Mouse (Mus musculus) lung, postnatal 10 days (tissue): ENCODE data around the gene Kpna1.
A peak's percentile ranks its signal among the peaks of the same experiment; 100 is the strongest.

ENCODE experiments used
- DNase-seq: peaks from one replicate; pipeline ENCODE4 v3.0.0; 2021

Gene Kpna1

GRCm38 (mm10) chr16:36071450-36072379, 93.2 kb downstream of the Kpna1 start, which contains the start of the genes Fam162a and Ccdc58:
Gene Fam162a (minus strand): TSS chr16:36071594.
Gene Ccdc58 (plus strand): TSS chr16:36071685.
- peak; percentile 93 for DNase-seq

GRCm38 (mm10) chr16:36072410-36073011, 94.0 kb downstream of the Kpna1 start:
- no peak for DNase-seq

- DNase-seq = no peak
Observed at GRCm38 (mm10) chr16:36074772-36075171, 96.2 kb downstream of the Kpna1 start.

- no peak for DNase-seq
Observed at GRCm38 (mm10) chr16:36079916-36080315, 101.4 kb downstream of the Kpna1 start.
